Mouse (Mus musculus) ES-E14 (cell line): ENCODE data around the gene Olfr15. TPM values are rescaled to one million over a fixed set of nuclear protein-coding genes. Genes with fewer than 3 reads are reported as not detected.
A peak's percentile ranks its signal among the peaks of the same experiment; 100 is the strongest.

Source experiments
- DNase-seq: peaks from one replicate; pipeline ENCODE4 v3.0.0-alpha.2; 2013; ENCODE audit warnings: low read depth, low spot score
- H3K27ac ChIP-seq: 2 replicates; pipeline ENCODE4 v1.5.1; 2012; ENCODE audit warnings: low read depth, mild to moderate bottlenecking, low read length, moderate library complexity, mixed read lengths; ENCODE audit not compliant: poor library complexity, insufficient read depth, severe bottlenecking
- H3K36me3 ChIP-seq: 2 replicates; pipeline ENCODE4 v1.6.1; 2012; ENCODE audit warnings: mild to moderate bottlenecking, low read length, moderate library complexity, mixed read lengths; ENCODE audit not compliant: control insufficient read depth, poor library complexity, insufficient read depth, severe bottlenecking
- H3K4me1 ChIP-seq, 2 experiments: fragments of 150-350 bp in 1 of 2; sonication (generic) in 1 of 2; 2 replicates each; pipeline ENCODE4 v1.6.1; 2012; ENCODE audit warnings: low read length in 2 of 2, mild to moderate bottlenecking in 1 of 2, mixed read lengths in 1 of 2; ENCODE audit not compliant: control insufficient read depth in 2 of 2, insufficient read depth in 2 of 2, poor library complexity in 1 of 2
- H3K4me3 ChIP-seq, 2 experiments: fragments of 150-350 bp in 1 of 2; sonication (generic) in 1 of 2; 2 replicates each; pipeline ENCODE4 v1.5.1; 2012; ENCODE audit warnings: low read length in 2 of 2, low read depth in 1 of 2, mild to moderate bottlenecking in 1 of 2, mixed read lengths in 1 of 2; ENCODE audit not compliant: insufficient read depth in 1 of 2, poor library complexity in 1 of 2, severe bottlenecking in 1 of 2
- H3K9ac ChIP-seq: 2 replicates; pipeline ENCODE4 v1.6.1; 2012; ENCODE audit warnings: low read depth, mild to moderate bottlenecking, low read length, mixed read lengths; ENCODE audit not compliant: poor library complexity, insufficient read depth, severe bottlenecking
- H3K9me3 ChIP-seq: fragments of 150-350 bp; sonication (generic); 2 replicates; pipeline ENCODE4 v1.6.1; 2012; ENCODE audit warnings: low read depth, mild to moderate bottlenecking, low read length; ENCODE audit not compliant: control insufficient read depth, insufficient read depth
- CHD2 ChIP-seq: IDR thresholded peaks from 2 replicates; pipeline ENCODE4 v1.6.1; 2014; ENCODE audit warnings: mild to moderate bottlenecking, low read depth, low read length, inconsistent platforms
- HCFC1 ChIP-seq: IDR thresholded peaks from 2 replicates; pipeline ENCODE4 v1.6.1; 2012; ENCODE audit warnings: low read length, inconsistent platforms, borderline replicate concordance; ENCODE audit not compliant: insufficient read depth
- MAFK ChIP-seq: IDR thresholded peaks from 2 replicates; pipeline ENCODE4 v1.6.1; 2014; ENCODE audit warnings: mild to moderate bottlenecking, low read depth, low read length, inconsistent platforms; ENCODE audit not compliant: insufficient read depth
- ZC3H11A ChIP-seq: IDR thresholded peaks from 2 replicates; pipeline ENCODE4 v1.6.1; 2012; ENCODE audit warnings: low read depth, mild to moderate bottlenecking, inconsistent platforms, low read length, borderline replicate concordance
- ZNF384 ChIP-seq: IDR thresholded peaks from 2 replicates; pipeline ENCODE4 v1.6.1; 2012; ENCODE audit warnings: low read depth, low read length, inconsistent platforms
- in situ Hi-C, 2 experiments: fragments of 600-800 bp; cut with MboI; formaldehyde crosslinking; loops; one replicate each; pipeline ENCODE4 v1.15.1; 2025; ENCODE audit warnings: low sequenced_read_pairs in 2 of 2, inconsistent platforms in 1 of 2; ENCODE audit not compliant: unreplicated experiment in 2 of 2
- total RNA-seq: library from RNA; depleted of rRNA; stranded (reverse); fragments of 300-350 nt; gene quantifications from 2 replicates; pipeline ENCODE4 v1.2.3, GENCODE M21; 2012

Gene Olfr15
- total RNA-seq, 1 experiment, result not detected

- TF ChIP-seq ZNF384 (no peak), HCFC1 (no peak), MAFK (no peak), CHD2 (no peak), ZC3H11A (no peak)
- Histone ChIP-seq H3K9me3 (no peaks in the 10 kb centered on the region), H3K4me3 (no peak overlapping the region), H3K27ac (no peak overlapping the region), H3K9ac (no peak overlapping the region), H3K36me3 (no peaks in the 10 kb centered on the region; the same call in 1 of the 2 replicates), H3K4me1 (peaks cover 0 to 5% of the 10 kb centered on the region in 2 experiments; a peak in 2 of 4 replicates)
- no peak for DNase-seq
- in situ Hi-C loops, result no loop called here
Measured at GRCm38 (mm10) chr16:3855776-3856175, 25.1 kb downstream of the Olfr15 start.

- Histone ChIP-seq H3K4me3 (no peak overlapping the region), H3K27ac (no peak overlapping the region), H3K4me1 (no peaks in the 10 kb centered on the region; a peak in 1 of 4 replicates), H3K9me3 (no peaks in the 10 kb centered on the region), H3K9ac (no peak overlapping the region), H3K36me3 (peaks cover 3% of the 10 kb centered on the region)
- in situ Hi-C loops, result no loop called here
- DNase-seq, result no peak
- TF ChIP-seq MAFK (no peak), CHD2 (no peak), HCFC1 (no peak), ZC3H11A (no peak), ZNF384 (no peak)
Measured at GRCm38 (mm10) chr16:3859254-3859653, 28.6 kb downstream of the Olfr15 start.

GRCm38 (mm10) chr16:3871815-3872214, 41.1 kb downstream of the Olfr15 start:
- Histone ChIP-seq H3K9ac (peak overlapping the region; percentile 71), H3K27ac (no peak overlapping the region), H3K36me3 (peaks cover 6% of the 10 kb centered on the region; the same call in 1 of the 2 replicates), H3K4me1 (peaks cover 3 to 6% of the 10 kb centered on the region in 2 experiments; a peak in 2 of 4 replicates), H3K9me3 (no peaks in the 10 kb centered on the region), H3K4me3 (peak overlapping the region; percentile 69 to 95)
- in situ Hi-C loops, result no loop called here
- TF ChIP-seq HCFC1, result no peak
- no peak for TF ChIP-seq ZC3H11A
- no peak for TF ChIP-seq ZNF384
- no peak for TF ChIP-seq CHD2
- DNase-seq, result no peak

- TF ChIP-seq HCFC1, result 0 out of 2 replicates have a peak, but pooled peaks have one; percentile 58
- TF ChIP-seq MAFK, result no peak
- TF ChIP-seq CHD2, result peak; percentile 55; the same call in 1 of the 2 replicates
- TF ChIP-seq ZC3H11A, result no peak
- TF ChIP-seq ZNF384, result no peak
- 0 out of 2 replicates have a peak within 1 kb of the TSS, but pooled peaks have one; percentile 14 for H3K27ac ChIP-seq
- in situ Hi-C loops, result no loop called here
Measured at GRCm38 (mm10) chr16:3872216-3873047, 41.8 kb downstream of the Olfr15 start, which contains the start of gene Naa60. Gene Naa60 (plus strand): TSS chr16:3872375.

GRCm38 (mm10) chr16:3876346-3876745, 45.7 kb downstream of the Olfr15 start:
- no peak overlapping the region for H3K4me3 ChIP-seq
- in situ Hi-C loops, result no loop called here
- no peak overlapping the region for H3K9ac ChIP-seq
- no peak for DNase-seq
- H3K9me3 ChIP-seq, result no peaks in the 10 kb centered on the region
- TF ChIP-seq ZNF384 (no peak), ZC3H11A (no peak), HCFC1 (no peak), MAFK (no peak), CHD2 (no peak)
- no peaks in the 10 kb centered on the region; the same call in 1 of the 2 replicates for H3K36me3 ChIP-seq
- peaks cover 2 to 3% of the 10 kb centered on the region in 2 experiments; a peak in 2 of 4 replicates for H3K4me1 ChIP-seq
- H3K27ac ChIP-seq, result no peak overlapping the region

More at GRCm38 (mm10) chr16:3872216-3873047, 41.8 kb downstream of the Olfr15 start, which contains the start of gene Naa60:
- peak within 1 kb of the TSS; percentile 83 for H3K9ac ChIP-seq
- H3K9me3 ChIP-seq, result no peaks in the 10 kb centered on the region
- H3K36me3 ChIP-seq, result peaks cover 3% of the 10 kb centered on the region; the same call in 1 of the 2 replicates
- H3K4me1 ChIP-seq, result peaks cover 3 to 6% of the 10 kb centered on the region in 2 experiments; a peak in 2 of 4 replicates
- peak; percentile 96 for DNase-seq
- peak within 1 kb of the TSS; percentile 75 to 95 for H3K4me3 ChIP-seq
